Mouse (Mus musculus): ENCODE data around the gene 9130230L23Rik.

The 9130230L23Rik gene

GRCm38 (mm10) chr5:66004134-66004925 is at the start of gene 9130230L23Rik:
TSS of gene 9130230L23Rik (minus strand) at chr5:66004285.
- DNase-seq, result no peak

GRCm38 (mm10) chr5:66052777-66053548 is 48.9 kb upstream of the 9130230L23Rik start:
- peak; percentile 90 to 95 for DNase-seq

- DNase-seq, result peak in 1 of 2 experiments; percentile 45
These were observed 46.8 kb upstream of the 9130230L23Rik start for GRCm38 (mm10) chr5:66050841-66051240.

GRCm38 (mm10) chr5:66046356-66046755 is 42.3 kb upstream of the 9130230L23Rik start:
- no peak for DNase-seq

- peak; percentile 44 to 71 for DNase-seq
These were observed 39.8 kb upstream of the 9130230L23Rik start for GRCm38 (mm10) chr5:66043897-66044296.

GRCm38 (mm10) chr5:66042651-66043340 is 38.7 kb upstream of the 9130230L23Rik start:
- peak in 1 of 2 experiments; percentile 67 for DNase-seq

GRCm38 (mm10) chr5:66040744-66041279 is 36.7 kb upstream of the 9130230L23Rik start:
- DNase-seq, result no peak

GRCm38 (mm10) chr5:66039813-66040212 is 35.7 kb upstream of the 9130230L23Rik start:
- no peak for DNase-seq

GRCm38 (mm10) chr5:66037066-66037465 is 33.0 kb upstream of the 9130230L23Rik start:
- no peak for DNase-seq

- no peak for DNase-seq
These were observed 32.5 kb upstream of the 9130230L23Rik start for GRCm38 (mm10) chr5:66036440-66037054.

GRCm38 (mm10) chr5:66034375-66035195 is 30.5 kb upstream of the 9130230L23Rik start:
- peak; percentile 59 to 70 for DNase-seq

- DNase-seq, result no peak
These were observed 28.7 kb upstream of the 9130230L23Rik start for GRCm38 (mm10) chr5:66032826-66033225.

GRCm38 (mm10) chr5:66031699-66032098 is 27.6 kb upstream of the 9130230L23Rik start:
- no peak for DNase-seq

GRCm38 (mm10) chr5:66028232-66028631 is 24.1 kb upstream of the 9130230L23Rik start:
- no peak for DNase-seq

GRCm38 (mm10) chr5:66027206-66027605 is 23.1 kb upstream of the 9130230L23Rik start:
- DNase-seq, result no peak

GRCm38 (mm10) chr5:66026796-66027195 is 22.7 kb upstream of the 9130230L23Rik start:
- no peak for DNase-seq

- DNase-seq, result no peak
These were observed 11.4 kb upstream of the 9130230L23Rik start for GRCm38 (mm10) chr5:66015449-66015961.

GRCm38 (mm10) chr5:66014437-66014836 is 10.4 kb upstream of the 9130230L23Rik start:
- peak; percentile 76 to 79 for DNase-seq

GRCm38 (mm10) chr5:66013999-66014398 is 9.9 kb upstream of the 9130230L23Rik start:
- DNase-seq, result peak; percentile 63 to 82

GRCm38 (mm10) chr5:66008245-66008967 is 4.3 kb upstream of the 9130230L23Rik start:
- DNase-seq, result no peak

All from kidney, adult 8-10 months (tissue).